Mouse (Mus musculus) megakaryocyte progenitor cell, adult 5-6 weeks (primary cell): ENCODE data around the gene Thrap3. TPM values are rescaled to one million over a fixed set of nuclear protein-coding genes. Genes with fewer than 3 reads are reported as not detected.

Experiments
- total RNA-seq, 2 experiments: library from RNA; stranded (forward) in 1 of 2; stranded (reverse) in 1 of 2; fragments of 157-497, 149-512 nt in 1 of 2; fragments of 200-1000 nt in 1 of 2; gene quantifications; 2 replicates each; pipeline versions ENCODE4 v1.2.3 to v1.2.4; 2015 to 2017

Thrap3 gene
- total RNA-seq, 2 experiments from 2014 or later: 184 to 286 TPM

Other genes with a start within 250 kb of the Thrap3 start
- gene Csf3r, start 178.2 kb downstream of the Thrap3 start, total RNA-seq (2015): 118 and 119 TPM in 2 replicates
- 75.0 and 76.9 TPM in 2 replicates for gene Csf3r, start 178.2 kb downstream of the Thrap3 start, total RNA-seq (2017)
- gene Mrps15, start 155.8 kb downstream of the Thrap3 start, total RNA-seq (2015): 196 and 200 TPM in 2 replicates
- gene Mrps15, start 155.8 kb downstream of the Thrap3 start, total RNA-seq (2017): 76.1 and 90.5 TPM in 2 replicates
- 13.5 and 15.5 TPM in 2 replicates for gene Oscp1, start 144.2 kb downstream of the Thrap3 start, total RNA-seq (2015)
- 20.3 and 31.9 TPM in 2 replicates for gene Oscp1, start 144.2 kb downstream of the Thrap3 start, total RNA-seq (2017)
- 20.4 and 25.1 TPM in 2 replicates for gene Lsm10, start 106.1 kb downstream of the Thrap3 start, total RNA-seq (2015)
- gene Lsm10, start 106.1 kb downstream of the Thrap3 start, total RNA-seq (2017): 14.7 and 15.9 TPM in 2 replicates
- 6.5 and 7.3 TPM in 2 replicates for gene Stk40, start 98.8 kb downstream of the Thrap3 start, total RNA-seq (2015)
- 5.9 and 6.0 TPM in 2 replicates for gene Stk40, start 98.8 kb downstream of the Thrap3 start, total RNA-seq (2017)
- 0.12 and 0.94 TPM in 2 replicates for gene Eva1b, start 55.0 kb downstream of the Thrap3 start, total RNA-seq (2015)
- 1.7 TPM in 1 of 2 replicates, not detected in the other for gene Eva1b, start 55.0 kb downstream of the Thrap3 start, total RNA-seq (2017)
- gene Sh3d21, start 39.3 kb downstream of the Thrap3 start, total RNA-seq (2015): 0.07 and 0.91 TPM in 2 replicates
- gene Sh3d21, start 39.3 kb downstream of the Thrap3 start, total RNA-seq (2017): 0.14 TPM in 1 of 2 replicates, not detected in the other
- 18.8 and 21.1 TPM in 2 replicates for gene Map7d1, start 53.6 kb upstream of the Thrap3 start, total RNA-seq (2015)
- gene Map7d1, start 53.6 kb upstream of the Thrap3 start, total RNA-seq (2017): 35.8 and 39.6 TPM in 2 replicates
- 33.5 and 38.5 TPM in 2 replicates for gene Trappc3, start 59.6 kb upstream of the Thrap3 start, total RNA-seq (2015)
- gene Trappc3, start 59.6 kb upstream of the Thrap3 start, total RNA-seq (2017): 54.6 and 61.8 TPM in 2 replicates
- gene Col8a2, start 84.0 kb upstream of the Thrap3 start, total RNA-seq (2015): not detected in 2 replicates
- not detected in 2 replicates for gene Col8a2, start 84.0 kb upstream of the Thrap3 start, total RNA-seq (2017)
- gene Adprhl2, start 118.9 kb upstream of the Thrap3 start, total RNA-seq (2015): 6.6 and 9.3 TPM in 2 replicates
- 27.9 and 34.4 TPM in 2 replicates for gene Adprhl2, start 118.9 kb upstream of the Thrap3 start, total RNA-seq (2017)
- gene Tekt2, start 122.9 kb upstream of the Thrap3 start, total RNA-seq (2015): not detected in 2 replicates
- gene Tekt2, start 122.9 kb upstream of the Thrap3 start, total RNA-seq (2017): not detected in 2 replicates
- 6.3 and 11.3 TPM in 2 replicates for gene Ago3, start 226.8 kb upstream of the Thrap3 start, total RNA-seq (2015)
- 3.0 and 9.2 TPM in 2 replicates for gene Ago3, start 226.8 kb upstream of the Thrap3 start, total RNA-seq (2017)